Mouse (Mus musculus) neural tube, embryonic 15.5 days (tissue): ENCODE measurements around the gene Ifi209. TPM values are rescaled to one million over a fixed set of nuclear protein-coding genes. Genes with fewer than 3 reads are reported as not detected.

Source experiments
- ATAC-seq: fragments of 200-750 bp; cut with Nextera tagmentation; 2 replicates; pipeline ENCODE4 v1.8.0; 2017; ENCODE audit warnings: mild to moderate bottlenecking, moderate TSS enrichment, moderate library complexity; ENCODE audit not compliant: low FRiP score
- H3K27ac ChIP-seq: fragments of 300-500 bp; sonication (generic); replicated peaks from 2 replicates; pipeline ENCODE4 v1.5.1; 2015; ENCODE audit warnings: mild to moderate bottlenecking, inconsistent platforms
- H3K27me3 ChIP-seq: fragments of 300-500 bp; sonication (generic); replicated peaks from 2 replicates; pipeline ENCODE4 v1.6.1; 2015; ENCODE audit warnings: inconsistent platforms
- H3K36me3 ChIP-seq: fragments of 300-500 bp; sonication (generic); 2 replicates; pipeline ENCODE4 v1.6.1; 2015; ENCODE audit warnings: inconsistent platforms
- H3K4me1 ChIP-seq: fragments of 300-500 bp; sonication (generic); 2 replicates; pipeline ENCODE4 v1.6.1; 2015; ENCODE audit warnings: inconsistent platforms
- H3K4me2 ChIP-seq: fragments of 300-500 bp; sonication (generic); 2 replicates; pipeline ENCODE4 v1.6.1; 2015; ENCODE audit warnings: inconsistent platforms, mild to moderate bottlenecking, moderate library complexity
- H3K4me3 ChIP-seq: fragments of 300-500 bp; sonication (generic); replicated peaks from 2 replicates; pipeline ENCODE4 v1.5.1; 2015; ENCODE audit warnings: mild to moderate bottlenecking, inconsistent platforms
- H3K9ac ChIP-seq: fragments of 300-500 bp; sonication (generic); replicated peaks from 2 replicates; pipeline ENCODE4 v1.6.1; 2015; ENCODE audit warnings: mild to moderate bottlenecking, inconsistent platforms
- H3K9me3 ChIP-seq: fragments of 300-500 bp; sonication (generic); replicated peaks from 2 replicates; pipeline ENCODE4 v1.6.1; 2016; ENCODE audit warnings: inconsistent platforms
- WGBS: fragments of 180-500 bp; shearing (Covaris S2); methylation state at CpG from one replicate; pipeline ENCODE4 v1.1.7; 2015; ENCODE audit warnings: mixed read lengths; 5-methylcytosine and 5-hydroxymethylcytosine counted together
- microRNA-seq: library from miRNA; unstranded; fragments of <30 nt; microRNA quantifications from one replicate; pipeline ENCODE4, GENCODE M21; 2017
- polyA plus RNA-seq: library from polyadenylated mRNA; unstranded; fragments of >200 nt; fragmentation: Nextera tagmentation; extraction: Ambion mirVana; gene quantifications from 2 replicates; pipeline ENCODE4 v1.2.1, GENCODE M21; 2015

Gene Ifi209
- polyA plus RNA-seq, 1 experiment from 2014 or later = 0.10 TPM

DNA sequence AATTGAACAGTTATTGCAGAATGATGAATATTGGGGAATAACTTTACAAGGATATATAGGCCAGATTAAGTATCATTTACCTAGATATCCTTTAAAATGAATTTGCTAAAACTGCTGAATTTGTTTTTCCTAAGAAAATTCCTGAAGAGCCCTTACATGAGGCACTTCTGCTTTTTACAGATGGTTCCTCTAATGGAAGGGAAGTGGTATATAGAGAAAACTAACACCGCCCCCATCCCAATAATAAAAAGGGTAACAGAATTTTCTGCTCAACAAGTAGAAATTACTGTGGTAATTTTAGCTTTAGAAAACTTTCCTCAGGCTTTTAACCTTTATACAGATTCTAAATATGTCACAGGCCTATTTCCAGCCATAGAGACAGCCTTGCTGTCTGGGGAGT, 63.6 kb downstream of the Ifi209 start:
- no peaks in the 10 kb centered on the region for H3K9me3 ChIP-seq
- no peak overlapping the region for H3K4me2 ChIP-seq
- no peaks in the 10 kb centered on the region for H3K4me1 ChIP-seq
- ATAC-seq = no peak
- 93% methylated on average over 1 of the region's 1 CpGs for WGBS
- H3K36me3 ChIP-seq = no peaks in the 10 kb centered on the region
- H3K27me3 ChIP-seq = no peaks in the 10 kb centered on the region
- H3K4me3 ChIP-seq = no peak overlapping the region
- no peak overlapping the region for H3K9ac ChIP-seq
- no peak overlapping the region for H3K27ac ChIP-seq

Small RNA genes within 50 kb of the gene (microRNA-seq; reads per million reads assigned to microRNA genes)
- gene Gm44339 = not detected

Other genes starting within 250 kb of the Ifi209 start
- 0.26 TPM in 1 of 2 replicates, not detected in the other for gene Ifi206, start 139.9 kb upstream of the Ifi209 start, polyA plus RNA-seq
- gene Ifi214, start 95.0 kb upstream of the Ifi209 start, polyA plus RNA-seq = not detected in 2 replicates
- gene Ifi213, start 31.6 kb upstream of the Ifi209 start, polyA plus RNA-seq = 0.08 and 0.09 TPM in 2 replicates
- 0.06 and 0.11 TPM in 2 replicates for gene Ifi208, start 42.8 kb downstream of the Ifi209 start, polyA plus RNA-seq
- 0.27 and 0.65 TPM in 2 replicates for gene Ifi207, start 110.8 kb downstream of the Ifi209 start, polyA plus RNA-seq
- 1.3 and 7.2 TPM in 2 replicates for gene Ifi204, start 136.0 kb downstream of the Ifi209 start, polyA plus RNA-seq